Mouse (Mus musculus): ENCODE data around the gene Prr9. TPM values are rescaled to one million over a fixed set of nuclear protein-coding genes. Genes with fewer than 3 reads are reported as not detected.

Prr9 gene
- not detected in 2 replicates for polyA plus RNA-seq (2012; rRNA removed)

GRCm38 (mm10) chr3:92123847-92124246 is at the start of gene Prr9:
Gene Prr9 (minus strand): TSS chr3:92123947.

GRCm38 (mm10) chr3:92142644-92143043 is 18.9 kb upstream of the Prr9 start, which contains the start of gene Lelp1:
Gene Lelp1 (minus strand): TSS chr3:92142744.

GRCm38 (mm10) chr3:92083042-92083441 is 40.7 kb downstream of the Prr9 start, which contains the start of gene Lor:
Gene Lor (minus strand): TSS chr3:92083142.

Other genes with a start within 250 kb of the Prr9 start
- gene Pglyrp3, start 109.4 kb downstream of the Prr9 start, polyA plus RNA-seq (2012; rRNA removed) = not detected in 2 replicates
- gene Lor, start 40.8 kb downstream of the Prr9 start, polyA plus RNA-seq (2012; rRNA removed) = 0.29 and 0.52 TPM in 2 replicates
- not detected in 2 replicates for gene Lelp1, start 18.8 kb upstream of the Prr9 start, polyA plus RNA-seq (2012; rRNA removed)
- 32.7 and 59.6 TPM in 2 replicates for gene Sprr2a1, start 91.9 kb upstream of the Prr9 start, polyA plus RNA-seq (2012; rRNA removed)
- 23,758 and 55,060 TPM in 2 replicates for gene Sprr2a2, start 92.0 kb upstream of the Prr9 start, polyA plus RNA-seq (2012; rRNA removed)
- 643 and 812 TPM in 2 replicates for gene Sprr2a3, start 161.5 kb upstream of the Prr9 start, polyA plus RNA-seq (2012; rRNA removed)
- gene Sprr2b, start 192.7 kb upstream of the Prr9 start, polyA plus RNA-seq (2012; rRNA removed) = not detected in 2 replicates
- gene Sprr2d, start 215.2 kb upstream of the Prr9 start, polyA plus RNA-seq (2012; rRNA removed) = not detected in 2 replicates
- not detected in 2 replicates for gene Sprr2e, start 228.2 kb upstream of the Prr9 start, polyA plus RNA-seq (2012; rRNA removed)
- not detected in 2 replicates for gene Sprr2f, start 241.2 kb upstream of the Prr9 start, polyA plus RNA-seq (2012; rRNA removed)